Mouse (Mus musculus): ENCODE data around the gene Atr. TPM values are rescaled to one million over a fixed set of nuclear protein-coding genes. Genes with fewer than 3 reads are reported as not detected.

Gene Atr
- 1 to 10 TPM; 6.9 to 8.5 (median 7.4) TPM for total RNA-seq (2022)

GRCm38 (mm10) chr9:95857414-95858026 lies at the start of gene Atr:
TSS of gene Atr (plus strand) at chr9:95857597.
- DNase-seq (ENCODE audit: low spot score): peak; percentile 95

- no peak for DNase-seq (ENCODE audit: low spot score)
These were observed 47.8 kb upstream of the Atr start for GRCm38 (mm10) chr9:95809596-95809995.

- no peak for DNase-seq (ENCODE audit: low spot score)
These were observed 45.6 kb upstream of the Atr start for GRCm38 (mm10) chr9:95811817-95812216.

GRCm38 (mm10) chr9:95813721-95814531 lies 43.5 kb upstream of the Atr start:
- DNase-seq (ENCODE audit: low spot score): no peak

- no peak for DNase-seq (ENCODE audit: low spot score)
These were observed 42.3 kb upstream of the Atr start for GRCm38 (mm10) chr9:95815015-95815673.

- DNase-seq (ENCODE audit: low spot score): no peak
These were observed 41.7 kb upstream of the Atr start for GRCm38 (mm10) chr9:95815706-95816105.

- no peak for DNase-seq (ENCODE audit: low spot score)
These were observed 34.9 kb upstream of the Atr start for GRCm38 (mm10) chr9:95822531-95822930.

- DNase-seq (ENCODE audit: low spot score): no peak
These were observed 29.8 kb upstream of the Atr start for GRCm38 (mm10) chr9:95827565-95827964.

GRCm38 (mm10) chr9:95832758-95833157 lies 24.6 kb upstream of the Atr start:
- DNase-seq (ENCODE audit: low spot score): no peak

GRCm38 (mm10) chr9:95834799-95835198 lies 22.6 kb upstream of the Atr start:
- DNase-seq (ENCODE audit: low spot score): no peak

- no peak for DNase-seq (ENCODE audit: low spot score)
These were observed 21.7 kb upstream of the Atr start for GRCm38 (mm10) chr9:95835741-95836140.

- no peak for DNase-seq (ENCODE audit: low spot score)
These were observed 18.0 kb upstream of the Atr start for GRCm38 (mm10) chr9:95839424-95839823.

- DNase-seq (ENCODE audit: low spot score): peak; percentile 15
These were observed 12.5 kb upstream of the Atr start, which contains the start of gene Pls1 for GRCm38 (mm10) chr9:95844825-95845460. TSS of gene Pls1 (minus strand) at chr9:95845311.

GRCm38 (mm10) chr9:95845711-95846110 lies 11.7 kb upstream of the Atr start:
- DNase-seq (ENCODE audit: low spot score): no peak

GRCm38 (mm10) chr9:95851671-95852070 lies 5.7 kb upstream of the Atr start:
- DNase-seq (ENCODE audit: low spot score): no peak

- peak; percentile 71 for DNase-seq (ENCODE audit: low spot score)
These were observed 4.5 kb upstream of the Atr start for GRCm38 (mm10) chr9:95852896-95853295.

GRCm38 (mm10) chr9:95854891-95855290 lies 2.5 kb upstream of the Atr start:
- no peak for DNase-seq (ENCODE audit: low spot score)

GRCm38 (mm10) chr9:95856004-95856403 lies 1.4 kb upstream of the Atr start:
- peak; percentile 13 for DNase-seq (ENCODE audit: low spot score)

GRCm38 (mm10) chr9:95858027-95858570 lies 702 bp downstream of the Atr start:
- DNase-seq (ENCODE audit: low spot score): no peak

GRCm38 (mm10) chr9:95878246-95878645 lies 20.8 kb downstream of the Atr start:
- DNase-seq (ENCODE audit: low spot score): no peak

- DNase-seq (ENCODE audit: low spot score): no peak
These were observed 25.4 kb downstream of the Atr start for GRCm38 (mm10) chr9:95882751-95883150.

- no peak for DNase-seq (ENCODE audit: low spot score)
These were observed 40.0 kb downstream of the Atr start for GRCm38 (mm10) chr9:95897392-95897791.

Data from heart, adult 8-10 months (tissue).